Mouse (Mus musculus) layer of hippocampus, adult 8-10 months (tissue): ENCODE measurements around the gene Mki67. TPM values are rescaled to one million over a fixed set of nuclear protein-coding genes. Genes with fewer than 3 reads are reported as not detected.
"Not testable (repeated sequence)": the region's sequence is repeated elsewhere in the genome, so short reads cannot be mapped to it uniquely, and the experiment has no call there.

Source experiments
- DNase-seq, 2 experiments: peaks; one replicate each; pipeline ENCODE4 v3.0.0; 2022; ENCODE audit warnings: low spot score in 2 of 2
- total RNA-seq, 4 experiments: library from RNA; stranded (reverse); gene quantifications; 2 replicates each; pipeline ENCODE4 v1.2.4; 2022

Mki67 gene
- total RNA-seq, 4 experiments from 2014 or later = 0.43 to 0.80 (median 0.66) TPM

DNA sequence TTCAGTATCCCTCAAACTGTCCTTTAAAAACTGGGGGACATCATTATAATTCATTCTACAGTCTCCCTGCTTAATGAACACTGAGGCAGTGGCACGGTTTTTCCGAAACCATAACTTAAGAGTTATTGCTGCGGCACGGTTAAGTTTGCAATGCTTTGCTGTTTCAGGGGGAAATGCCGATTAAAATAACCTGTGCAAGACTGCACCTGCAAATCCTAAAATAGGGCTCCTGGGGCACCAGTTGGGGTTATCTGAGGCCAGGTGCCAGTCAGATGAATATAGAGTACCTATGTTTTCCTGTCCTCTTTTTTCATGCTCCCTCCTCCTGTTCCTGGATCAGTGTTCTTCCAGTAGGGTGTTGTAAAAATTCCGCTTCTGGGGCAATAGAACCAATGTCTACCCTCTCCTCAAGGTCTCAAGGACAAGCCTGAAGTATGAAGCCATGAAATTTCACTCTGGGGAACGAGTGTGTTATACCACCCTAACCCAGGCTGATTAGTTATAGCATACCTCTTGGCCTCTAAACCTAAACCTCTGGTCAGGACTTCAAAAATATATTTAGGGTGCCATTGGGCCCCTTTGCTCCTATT is 902 bp upstream of the Mki67 start:
- DNase-seq = no peak

GRCm38 (mm10) chr7:135716445-135716877 is 300 bp upstream of the Mki67 start:
- peak; percentile 57 to 70 for DNase-seq

GRCm38 (mm10) chr7:135715166-135715565 is 995 bp downstream of the Mki67 start:
- no peak for DNase-seq

DNA sequence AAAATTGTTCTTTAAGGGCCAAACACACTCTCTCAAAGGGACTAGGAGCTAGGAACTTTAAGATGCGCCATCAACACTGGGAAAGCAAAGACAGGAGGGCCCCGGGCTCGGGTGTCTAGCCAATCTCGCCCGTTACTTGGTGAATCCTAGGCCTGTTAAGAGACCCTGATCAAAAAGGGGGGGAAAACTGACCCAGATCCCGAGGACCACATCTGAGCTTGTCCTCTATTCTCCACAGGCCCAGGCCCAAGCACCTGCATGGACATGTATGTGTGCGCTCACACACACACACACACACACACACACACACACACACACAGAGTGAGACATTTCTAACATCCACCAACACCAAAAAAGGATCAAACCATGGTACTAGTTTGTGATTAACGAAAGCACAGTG is 2.8 kb downstream of the Mki67 start:
- DNase-seq = no peak

DNA sequence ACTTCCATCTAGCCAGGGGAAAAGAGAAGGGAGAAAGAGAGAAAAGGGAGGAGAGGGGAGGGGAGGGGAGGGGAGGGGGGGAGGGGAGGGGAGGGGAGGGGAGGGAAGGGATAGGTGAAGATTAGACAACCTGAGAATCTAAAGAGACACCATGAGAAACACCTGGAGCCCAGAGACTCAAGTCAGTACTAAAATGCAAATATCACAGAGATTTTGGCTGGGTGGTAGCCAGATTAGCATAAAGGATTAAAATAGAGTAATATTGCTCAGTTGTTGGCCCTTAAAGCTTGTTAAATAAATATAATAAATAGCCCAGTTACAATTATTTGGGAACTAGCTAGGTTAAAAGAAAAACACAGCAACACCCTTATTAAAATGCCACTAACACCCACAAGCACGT is 3.6 kb downstream of the Mki67 start:
- no peak for DNase-seq

DNA sequence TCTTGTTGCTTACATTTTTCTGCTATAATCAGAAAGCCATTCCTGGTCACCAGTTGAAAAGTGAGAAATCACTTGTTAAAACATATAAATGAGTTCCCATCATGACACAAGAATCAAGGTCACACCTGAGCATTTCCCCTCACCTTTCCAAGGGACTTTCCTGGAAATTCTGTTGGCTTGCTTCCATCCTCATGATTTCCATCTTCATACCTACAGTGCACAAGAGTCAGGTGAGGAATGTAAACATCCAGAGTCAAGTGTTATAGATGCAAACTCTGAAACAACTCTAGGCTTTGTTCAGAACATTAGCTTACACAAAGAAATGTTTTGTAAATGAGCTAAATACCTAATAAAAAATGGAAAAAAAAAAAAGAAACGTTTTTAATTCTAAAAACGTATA is 5.5 kb downstream of the Mki67 start:
- DNase-seq = no peak

DNA sequence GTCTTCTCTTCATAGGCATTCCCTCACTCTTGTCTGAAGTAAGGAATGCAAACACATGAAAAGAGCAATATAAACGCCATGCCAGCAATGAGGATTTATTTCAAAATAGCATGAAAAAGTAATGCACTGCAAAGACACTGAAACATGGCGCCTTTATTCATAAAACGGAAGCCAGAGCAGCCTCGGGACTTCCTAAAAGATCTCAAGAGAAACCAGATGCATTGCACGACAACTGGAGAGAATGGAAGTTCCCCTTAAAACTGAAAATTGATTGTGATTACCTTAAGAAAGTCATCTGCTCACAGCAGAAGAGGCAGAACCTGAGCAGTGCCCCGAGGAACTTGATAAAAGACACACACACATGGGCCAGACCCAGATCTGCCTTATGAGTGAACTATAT is 10.4 kb downstream of the Mki67 start:
- no peak for DNase-seq

DNA sequence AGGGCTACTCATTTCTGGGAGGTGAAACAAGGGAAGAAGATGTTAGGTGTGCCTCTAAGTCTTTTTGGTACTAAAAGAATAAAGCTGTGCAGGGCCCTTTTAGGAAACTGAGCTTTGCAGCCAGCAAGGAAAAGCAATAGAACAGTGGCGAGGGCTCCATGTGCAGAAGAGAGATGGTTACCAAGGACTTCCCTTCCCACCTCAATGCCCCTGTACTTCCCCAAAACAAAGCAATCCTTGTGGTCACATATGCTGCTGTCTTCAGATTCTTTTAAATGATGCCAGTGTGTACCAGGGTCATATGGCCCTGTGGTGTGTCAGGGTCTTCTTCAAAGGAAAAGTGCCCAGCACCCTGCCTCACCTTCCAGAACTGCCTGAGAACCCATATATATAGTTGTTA is 11.1 kb downstream of the Mki67 start:
- DNase-seq = no peak

DNA sequence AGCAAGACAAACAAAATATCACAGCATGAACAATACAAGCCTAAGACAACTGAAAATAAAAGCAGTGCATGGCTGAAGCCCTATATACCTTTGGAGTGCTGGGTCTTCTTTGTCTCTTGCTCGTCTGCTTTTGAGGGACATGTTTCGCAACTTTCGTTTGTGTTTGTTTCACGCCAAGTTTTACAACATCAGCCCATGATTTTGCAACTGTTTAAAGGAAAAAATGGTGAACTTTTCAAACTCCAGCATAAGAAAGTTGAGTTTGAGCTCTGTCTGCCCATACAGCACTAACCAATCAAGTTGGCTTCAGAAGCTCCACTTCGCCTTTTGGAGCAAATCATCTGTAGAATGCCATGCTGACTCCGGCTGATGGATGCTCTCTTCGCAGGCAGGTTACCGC is 11.9 kb downstream of the Mki67 start:
- DNase-seq = no peak

DNA sequence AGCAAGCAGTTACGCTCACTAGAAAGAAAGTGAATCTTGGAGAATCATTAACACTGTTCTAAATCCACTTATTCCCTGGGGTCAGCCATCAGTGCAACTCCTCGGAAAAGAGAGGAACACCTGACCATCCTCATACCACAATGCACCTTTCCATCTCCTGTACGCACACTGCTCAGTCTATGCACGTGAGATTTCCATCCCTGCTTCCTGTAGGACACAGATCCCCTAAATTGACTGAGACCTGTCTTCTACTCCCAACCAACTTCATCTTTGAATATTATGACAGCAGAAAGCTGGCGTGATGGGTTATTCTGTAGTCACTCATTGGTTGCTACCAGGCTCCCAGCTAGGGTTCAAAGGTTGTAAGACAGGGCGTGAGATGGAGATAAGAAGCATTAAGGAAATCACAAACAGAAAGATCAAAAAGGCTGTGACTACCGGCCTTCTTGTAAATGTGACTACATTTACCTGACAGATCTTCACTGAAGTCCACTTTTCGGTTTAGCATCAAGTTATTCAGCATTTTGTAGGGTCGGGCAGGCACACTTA is 12.5 kb downstream of the Mki67 start:
- DNase-seq = no peak

- DNase-seq = not testable (repeated sequence)
These were observed 16.8 kb downstream of the Mki67 start for GRCm38 (mm10) chr7:135699351-135699750.

DNA sequence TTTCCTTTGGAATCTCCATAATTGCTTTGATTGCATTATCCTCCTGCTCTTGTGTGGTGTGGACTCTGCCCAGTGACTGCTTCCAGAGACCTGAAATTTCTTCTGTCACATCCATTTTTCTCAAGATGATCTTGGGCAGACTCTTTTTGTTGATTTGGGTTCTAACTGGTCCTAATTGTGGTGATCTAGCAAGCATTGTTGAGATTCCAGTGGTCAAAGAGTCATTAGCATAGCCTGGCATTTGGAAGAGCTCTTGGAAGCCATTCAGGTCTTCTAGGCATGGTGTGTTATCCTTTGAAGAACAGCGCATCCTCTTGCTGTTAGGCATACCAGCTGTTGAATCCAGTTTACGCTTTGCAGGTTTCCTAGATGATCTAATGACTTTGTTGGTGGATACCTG is 17.8 kb downstream of the Mki67 start:
- DNase-seq = no peak

DNA sequence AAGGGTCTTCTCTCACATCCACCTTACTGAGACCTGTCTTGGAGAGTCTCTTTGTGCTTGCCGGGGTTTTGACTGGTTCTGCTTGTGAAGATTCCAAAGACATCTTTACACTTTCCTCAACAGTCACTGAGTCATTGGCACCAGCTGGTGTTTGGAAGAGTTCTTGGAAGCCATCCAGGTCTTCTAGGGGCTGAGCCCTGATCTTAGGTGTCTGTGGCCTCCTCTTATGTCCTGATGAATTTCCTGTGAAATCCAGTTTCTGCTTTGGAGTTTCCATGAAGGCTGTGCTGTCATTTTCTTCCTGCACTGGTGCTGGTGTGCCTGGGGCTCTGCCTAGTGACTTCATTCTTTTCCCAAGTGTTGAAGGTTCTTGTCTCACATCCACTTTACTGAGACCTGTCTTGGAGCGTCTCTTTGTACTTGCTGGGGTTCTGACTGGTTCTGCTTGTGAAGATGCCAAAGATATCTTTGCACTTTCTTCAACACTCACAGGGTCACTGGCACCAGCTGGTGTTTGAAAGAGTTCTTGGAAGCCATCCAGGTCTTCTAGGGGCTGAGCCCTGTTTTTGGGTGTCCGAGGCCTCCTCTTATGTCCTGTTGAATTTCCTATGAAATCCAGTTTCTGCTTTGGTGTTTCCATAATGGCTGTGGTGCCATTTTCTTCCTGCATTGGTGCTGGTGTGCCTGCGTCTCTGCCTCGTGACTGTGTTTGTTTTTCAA is 19.0 kb downstream of the Mki67 start:
- DNase-seq = not testable (repeated sequence)

- DNase-seq = no peak
These were observed 20.0 kb downstream of the Mki67 start for GRCm38 (mm10) chr7:135696127-135696526.

DNA sequence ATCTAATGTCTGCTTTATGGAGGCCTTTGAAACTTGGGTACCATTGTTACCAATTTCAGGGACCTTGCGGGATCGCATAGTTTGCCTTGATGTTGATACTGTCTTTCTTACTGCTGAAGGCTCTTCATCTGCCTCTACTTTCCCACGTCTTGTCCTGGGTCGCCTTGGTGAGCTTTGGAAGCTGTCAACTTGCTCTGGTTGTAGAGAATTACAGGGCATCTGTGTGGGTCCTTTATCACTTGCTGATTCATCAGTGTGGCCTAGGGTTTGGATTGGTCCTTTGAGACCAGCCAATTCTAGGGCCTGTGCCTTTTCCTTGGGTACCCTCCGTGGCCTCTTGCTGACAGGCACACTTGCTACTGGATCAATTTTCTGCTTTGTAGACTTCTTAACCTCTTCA is 21.4 kb downstream of the Mki67 start:
- no peak for DNase-seq

DNA sequence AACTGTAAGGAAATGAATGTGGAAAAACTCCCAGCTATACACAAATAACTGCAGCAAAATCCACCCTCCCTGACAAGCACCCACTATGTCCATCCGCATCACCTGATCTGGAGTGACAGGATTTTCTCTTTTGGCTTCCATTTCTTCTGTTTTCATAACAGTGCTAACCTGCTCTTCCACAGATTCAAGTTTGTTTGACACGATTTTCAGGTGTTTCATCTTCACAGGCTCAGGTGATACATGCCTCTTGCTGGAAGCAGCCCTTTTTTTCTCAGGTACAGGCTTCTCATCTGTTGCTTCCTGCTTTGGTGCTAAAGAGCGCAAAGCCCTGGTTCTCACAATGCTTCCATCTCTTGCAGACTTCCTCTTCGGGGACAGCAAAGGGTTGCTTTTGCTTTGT is 22.0 kb downstream of the Mki67 start:
- DNase-seq = no peak

- DNase-seq = no peak
These were observed 24.2 kb downstream of the Mki67 start for GRCm38 (mm10) chr7:135691941-135692340.

DNA sequence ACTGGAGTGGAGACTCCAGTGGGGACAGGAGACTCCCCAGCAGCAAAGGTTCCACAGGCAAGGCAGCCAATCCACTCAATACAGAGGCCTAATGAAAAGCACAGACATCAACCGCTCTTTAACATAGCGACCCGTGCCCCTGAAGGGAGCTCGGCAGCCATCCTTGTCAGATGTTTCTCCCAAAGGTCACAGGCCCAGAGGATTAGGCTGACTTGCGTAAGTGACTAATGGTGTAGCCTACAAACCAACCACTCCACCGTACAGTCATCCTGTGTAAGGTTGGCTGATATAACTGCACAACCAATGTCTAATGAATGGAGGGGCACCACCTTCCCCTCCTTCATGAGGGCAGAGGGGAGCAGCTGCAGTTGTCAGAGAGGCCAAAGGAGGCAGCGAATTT is 26.8 kb downstream of the Mki67 start:
- DNase-seq = no peak

DNA sequence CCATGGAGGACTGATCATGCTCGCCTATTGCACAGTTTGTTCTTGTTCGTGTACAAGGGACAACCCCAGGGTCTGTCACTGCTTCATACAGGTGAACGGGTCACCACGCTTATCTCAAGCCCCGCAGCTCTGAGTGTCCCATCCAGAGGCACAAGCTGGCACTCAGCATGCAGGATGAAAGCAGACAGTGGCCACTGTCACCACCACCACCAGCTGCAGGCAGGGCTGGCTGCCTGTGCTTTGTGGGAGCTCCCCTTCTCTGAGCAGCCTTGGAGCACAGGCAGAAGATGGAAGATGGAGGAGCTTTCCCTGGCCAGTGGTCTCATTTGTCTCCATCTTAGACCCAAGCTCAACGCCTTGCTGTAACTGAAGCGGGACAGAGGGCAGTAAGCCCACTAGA is 31.2 kb downstream of the Mki67 start:
- no peak for DNase-seq

DNA sequence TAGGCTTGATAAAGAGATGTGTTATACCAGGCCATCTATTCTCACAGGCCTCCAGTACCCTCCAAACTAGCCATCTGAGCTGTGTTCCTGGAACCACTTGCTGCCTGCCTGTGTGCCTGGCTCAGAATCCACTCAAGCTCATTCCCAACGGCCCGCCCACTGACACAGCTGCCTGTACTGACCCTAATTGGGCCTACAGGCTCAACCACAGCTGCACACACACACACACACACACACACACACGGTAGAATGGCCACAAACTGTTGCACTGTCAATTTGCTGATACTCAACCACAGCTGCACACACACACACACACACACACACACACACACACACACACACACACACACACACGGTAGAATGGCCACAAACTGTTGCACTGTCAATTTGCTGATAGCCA is 32.1 kb downstream of the Mki67 start:
- DNase-seq = not testable (repeated sequence)

- DNase-seq = no peak
These were observed 35.8 kb downstream of the Mki67 start for GRCm38 (mm10) chr7:135680334-135680733.

- DNase-seq = no peak
These were observed 39.4 kb downstream of the Mki67 start for GRCm38 (mm10) chr7:135676722-135677121.

DNA sequence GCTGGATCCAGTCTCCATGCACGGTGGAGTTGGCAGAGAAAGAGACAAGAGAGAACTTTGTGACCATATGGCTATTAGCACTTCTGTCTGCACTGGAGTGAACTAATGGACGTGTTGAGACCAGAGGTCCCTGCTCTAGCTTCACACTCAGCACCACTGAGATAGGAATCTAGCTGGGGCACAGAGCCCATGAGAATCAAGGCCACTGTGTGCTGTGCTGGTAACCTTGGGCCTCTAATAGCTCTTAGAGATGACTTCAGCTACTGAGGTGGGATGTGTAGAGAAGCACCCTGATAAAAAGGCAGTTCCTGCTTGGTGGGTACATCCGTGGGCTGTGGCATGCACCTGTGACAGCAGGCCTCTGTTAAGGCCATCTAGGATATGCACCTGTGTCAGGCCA is 42.6 kb downstream of the Mki67 start:
- DNase-seq = no peak
